Mouse (Mus musculus): ENCODE results near the gene 4930452B06Rik.

GRCm38 (mm10) chr14:8495691-8496090 is 170.3 kb downstream of the 4930452B06Rik start:
- TF ChIP-seq CTCF (IDR thresholded peaks at IDR 0.05; ENCODE audit: low read depth), result no peak
- no peak for TF ChIP-seq EP300 (IDR thresholded peaks at IDR 0.05; ENCODE audit: low read depth)
